Mouse (Mus musculus): ENCODE results near the gene Als2cr12. TPM values are rescaled to one million over a fixed set of nuclear protein-coding genes. Genes with fewer than 3 reads are reported as not detected.
"Not testable (repeated sequence)": the region's sequence is repeated elsewhere in the genome, so short reads cannot be mapped to it uniquely, and the experiment has no call there.

Als2cr12 gene
- total RNA-seq (2014; rRNA removed) (not detected in 2 replicates), polyA plus RNA-seq (2015; fragmentation: Nextera tagmentation; extraction: Ambion mirVana) (0.08 TPM in 1 of 2 replicates, not detected in the other)

- H3K27ac ChIP-seq; H3K4me1 ChIP-seq (ENCODE audit: insufficient read depth, low read length); H3K36me3 ChIP-seq (ENCODE audit: insufficient read depth, low read length); H3K9me3 ChIP-seq (ENCODE audit: low read length); H3K4me2 ChIP-seq (ENCODE audit: low read depth, low read length); H3K27me3 ChIP-seq (ENCODE audit: insufficient read depth, low read length); ATAC-seq; H3K4me3 ChIP-seq (ENCODE audit: low read length); DNase-seq (ENCODE audit: low spot score); H3K9ac ChIP-seq (replicated peaks; ENCODE audit: low read length): not testable (repeated sequence)
- 88% methylated on average over 4 of the region's 4 CpGs for WGBS
Measured at GRCm38 (mm10) chr1:58695810-58696209, at the start of gene Als2cr12. Als2cr12 (minus strand) TSS chr1:58695989.

GRCm38 (mm10) chr1:58744645-58745044, 48.9 kb upstream of the Als2cr12 start:
- no peak overlapping the region for H3K27ac ChIP-seq
- H3K4me2 ChIP-seq (ENCODE audit: low read depth, low read length), result no peak overlapping the region
- peaks cover 8% of the 10 kb centered on the region; the same call in 1 of the 2 replicates for H3K36me3 ChIP-seq (ENCODE audit: insufficient read depth, low read length)
- H3K9me3 ChIP-seq (ENCODE audit: low read length), result no peaks in the 10 kb centered on the region
- ATAC-seq (no peak), DNase-seq (ENCODE audit: low spot score) (no peak)
- TF ChIP-seq CTCF (IDR thresholded peaks at IDR 0.05; ENCODE audit: low read depth), result no peak
- H3K4me1 ChIP-seq (ENCODE audit: insufficient read depth, low read length), result no peaks in the 10 kb centered on the region
- WGBS, result 89% methylated on average over 7 of the region's 7 CpGs
- H3K27me3 ChIP-seq (ENCODE audit: insufficient read depth, low read length), result no peaks in the 10 kb centered on the region
- H3K9ac ChIP-seq (replicated peaks; ENCODE audit: low read length), result no peak overlapping the region
- H3K4me3 ChIP-seq (ENCODE audit: low read length), result no peak overlapping the region

GRCm38 (mm10) chr1:58743252-58743651, 47.5 kb upstream of the Als2cr12 start:
- Histone ChIP-seq H3K4me3 (ENCODE audit: low read length) (no peak overlapping the region), H3K9me3 (ENCODE audit: low read length) (no peaks in the 10 kb centered on the region), H3K4me2 (ENCODE audit: low read depth, low read length) (no peak overlapping the region), H3K27me3 (ENCODE audit: insufficient read depth, low read length) (no peaks in the 10 kb centered on the region), H3K27ac (no peak overlapping the region), H3K36me3 (ENCODE audit: insufficient read depth, low read length) (peaks cover 8% of the 10 kb centered on the region; the same call in 1 of the 2 replicates), H3K9ac (replicated peaks; ENCODE audit: low read length) (no peak overlapping the region), H3K4me1 (ENCODE audit: insufficient read depth, low read length) (no peaks in the 10 kb centered on the region)
- no peak for ATAC-seq
- WGBS, result 94% methylated on average over 6 of the region's 6 CpGs
- no peak for DNase-seq (ENCODE audit: low spot score)
- TF ChIP-seq CTCF (IDR thresholded peaks at IDR 0.05; ENCODE audit: low read depth), result no peak

- TF ChIP-seq CTCF (IDR thresholded peaks at IDR 0.05; ENCODE audit: low read depth), result no peak
- no peaks in the 10 kb centered on the region for H3K27me3 ChIP-seq (ENCODE audit: insufficient read depth, low read length)
- WGBS, result 87% methylated on average over 5 of the region's 5 CpGs
- no peak overlapping the region for H3K27ac ChIP-seq
- no peak overlapping the region for H3K9ac ChIP-seq (replicated peaks; ENCODE audit: low read length)
- ATAC-seq (no peak), DNase-seq (ENCODE audit: low spot score) (no peak)
- no peaks in the 10 kb centered on the region for H3K4me1 ChIP-seq (ENCODE audit: insufficient read depth, low read length)
- no peaks in the 10 kb centered on the region for H3K9me3 ChIP-seq (ENCODE audit: low read length)
- H3K36me3 ChIP-seq (ENCODE audit: insufficient read depth, low read length), result peaks cover 8% of the 10 kb centered on the region; the same call in 1 of the 2 replicates
- no peak overlapping the region for H3K4me3 ChIP-seq (ENCODE audit: low read length)
- H3K4me2 ChIP-seq (ENCODE audit: low read depth, low read length), result no peak overlapping the region
Measured at GRCm38 (mm10) chr1:58742571-58743021, 46.8 kb upstream of the Als2cr12 start.

GRCm38 (mm10) chr1:58739529-58739928, 43.7 kb upstream of the Als2cr12 start:
- Histone ChIP-seq H3K4me2 (ENCODE audit: low read depth, low read length) (no peak overlapping the region), H3K9me3 (ENCODE audit: low read length) (no peaks in the 10 kb centered on the region), H3K9ac (replicated peaks; ENCODE audit: low read length) (no peak overlapping the region), H3K4me3 (ENCODE audit: low read length) (no peak overlapping the region), H3K27ac (no peak overlapping the region), H3K36me3 (ENCODE audit: insufficient read depth, low read length) (peaks cover 8% of the 10 kb centered on the region; the same call in 1 of the 2 replicates), H3K27me3 (ENCODE audit: insufficient read depth, low read length) (no peaks in the 10 kb centered on the region), H3K4me1 (ENCODE audit: insufficient read depth, low read length) (no peaks in the 10 kb centered on the region)
- 84% methylated on average over 7 of the region's 7 CpGs for WGBS
- no peak for DNase-seq (ENCODE audit: low spot score)
- no peak for TF ChIP-seq CTCF (IDR thresholded peaks at IDR 0.05; ENCODE audit: low read depth)
- ATAC-seq, result peak; percentile 43; the same call in 1 of the 2 replicates

- WGBS, result 94% methylated on average over 22 of the region's 22 CpGs
- ATAC-seq, result no peak
- Histone ChIP-seq H3K4me2 (ENCODE audit: low read depth, low read length) (no peak overlapping the region), H3K27ac (no peak overlapping the region), H3K27me3 (ENCODE audit: insufficient read depth, low read length) (no peaks in the 10 kb centered on the region), H3K4me3 (ENCODE audit: low read length) (no peak overlapping the region), H3K36me3 (ENCODE audit: insufficient read depth, low read length) (peaks cover 8% of the 10 kb centered on the region; the same call in 1 of the 2 replicates), H3K4me1 (ENCODE audit: insufficient read depth, low read length) (no peaks in the 10 kb centered on the region), H3K9me3 (ENCODE audit: low read length) (no peaks in the 10 kb centered on the region), H3K9ac (replicated peaks; ENCODE audit: low read length) (no peak overlapping the region)
- TF ChIP-seq CTCF (IDR thresholded peaks at IDR 0.05; ENCODE audit: low read depth), result no peak
- no peak for DNase-seq (ENCODE audit: low spot score)
Measured at GRCm38 (mm10) chr1:58736968-58737367, 41.2 kb upstream of the Als2cr12 start.

- no peak overlapping the region for H3K4me2 ChIP-seq (ENCODE audit: low read depth, low read length)
- no peak overlapping the region for H3K4me3 ChIP-seq (ENCODE audit: low read length)
- ATAC-seq (no peak), DNase-seq (ENCODE audit: low spot score) (no peak)
- no peak for TF ChIP-seq CTCF (IDR thresholded peaks at IDR 0.05; ENCODE audit: low read depth)
- 87% methylated on average over 7 of the region's 7 CpGs for WGBS
- H3K27ac ChIP-seq, result no peak overlapping the region
- no peaks in the 10 kb centered on the region for H3K9me3 ChIP-seq (ENCODE audit: low read length)
- no peak overlapping the region for H3K9ac ChIP-seq (replicated peaks; ENCODE audit: low read length)
- H3K27me3 ChIP-seq (ENCODE audit: insufficient read depth, low read length), result no peaks in the 10 kb centered on the region
- peaks cover 4% of the 10 kb centered on the region; the same call in 1 of the 2 replicates for H3K36me3 ChIP-seq (ENCODE audit: insufficient read depth, low read length)
- no peaks in the 10 kb centered on the region for H3K4me1 ChIP-seq (ENCODE audit: insufficient read depth, low read length)
Measured at GRCm38 (mm10) chr1:58735962-58736361, 40.2 kb upstream of the Als2cr12 start.

All from hindbrain, postnatal 0 days (tissue).